Mouse (Mus musculus): ENCODE measurements around the gene Prl7a2. TPM values are rescaled to one million over a fixed set of nuclear protein-coding genes. Genes with fewer than 3 reads are reported as not detected.

The Prl7a2 gene
- total RNA-seq (2015; ENCODE audit: low replicate concordance): not detected in 2 replicates
- not detected in 2 replicates for total RNA-seq (2017; ENCODE audit: low replicate concordance)

GRCm38 (mm10) chr13:27667936-27668335 lies at the start of gene Prl7a2:
TSS of gene Prl7a2 (minus strand) at chr13:27668036.
- ATAC-seq (replicated peaks; ENCODE audit: low FRiP score, poor library complexity, severe bottlenecking): no peak

- no peak for ATAC-seq (replicated peaks; ENCODE audit: low FRiP score, poor library complexity, severe bottlenecking)
These were observed 48.8 kb upstream of the Prl7a2 start, which contains the start of gene Prl7d1 for GRCm38 (mm10) chr13:27716636-27717035. TSS of gene Prl7d1 (minus strand) at chr13:27716736.

DNA sequence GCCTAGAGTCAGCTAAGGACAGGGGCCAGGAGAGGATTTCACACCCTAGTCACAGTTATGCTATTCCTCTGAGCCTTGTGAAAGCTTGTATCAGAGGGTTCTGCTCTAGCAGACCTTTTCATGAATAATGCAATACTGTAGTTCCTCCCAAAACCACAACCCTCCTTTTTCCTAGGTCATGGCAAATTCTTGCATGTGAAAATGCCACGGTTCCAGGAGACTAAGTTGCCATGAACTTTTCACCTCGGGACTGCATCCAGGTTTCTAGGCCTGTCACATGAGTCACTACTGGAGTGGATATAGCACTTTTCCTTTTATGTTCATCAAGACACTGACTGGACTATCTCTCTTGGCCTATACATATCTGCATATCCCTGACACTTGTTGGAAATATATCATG lies 38.7 kb upstream of the Prl7a2 start:
- ATAC-seq (replicated peaks; ENCODE audit: low FRiP score, poor library complexity, severe bottlenecking): no peak

GRCm38 (mm10) chr13:27660747-27661146 lies 7.1 kb downstream of the Prl7a2 start:
- ATAC-seq (replicated peaks; ENCODE audit: low FRiP score, poor library complexity, severe bottlenecking): no peak

- no peak for ATAC-seq (replicated peaks; ENCODE audit: low FRiP score, poor library complexity, severe bottlenecking)
These were observed 25.4 kb downstream of the Prl7a2 start, which contains the start of gene Prl7a1 for GRCm38 (mm10) chr13:27642393-27642792. TSS of gene Prl7a1 (minus strand) at chr13:27642493.

DNA sequence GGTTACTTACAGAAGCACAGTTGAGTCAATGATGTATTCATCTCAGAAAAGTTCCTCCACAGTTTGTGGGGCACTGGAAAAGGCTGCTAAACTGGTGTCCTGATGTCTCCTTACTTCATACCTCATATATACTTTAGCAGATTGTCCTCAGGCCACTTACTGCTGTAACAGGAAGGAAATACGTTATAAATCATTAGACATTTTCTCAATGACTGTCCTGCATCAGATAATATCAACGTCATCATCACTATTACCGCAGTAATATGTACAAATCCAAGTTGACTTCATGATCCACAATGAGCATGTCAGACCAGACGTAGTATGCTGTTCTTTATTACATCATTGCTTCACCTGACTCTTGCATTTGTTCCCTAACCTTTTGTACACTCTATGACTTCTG lies 57.4 kb downstream of the Prl7a2 start, which contains the start of gene Prl7b1:
TSS of gene Prl7b1 (minus strand) at position 101 of the 400 bp plus-strand sequence.
- ATAC-seq (replicated peaks; ENCODE audit: low FRiP score, poor library complexity, severe bottlenecking): no peak

Other genes starting within 250 kb of the Prl7a2 start
- gene Prl8a6, start 229.3 kb downstream of the Prl7a2 start, total RNA-seq (2015; ENCODE audit: low replicate concordance): not detected in 2 replicates
- not detected in 2 replicates for gene Prl8a6, start 229.3 kb downstream of the Prl7a2 start, total RNA-seq (2017; ENCODE audit: low replicate concordance)
- not detected in 2 replicates for gene Prl8a8, start 154.8 kb downstream of the Prl7a2 start, total RNA-seq (2015; ENCODE audit: low replicate concordance)
- not detected in 2 replicates for gene Prl8a8, start 154.8 kb downstream of the Prl7a2 start, total RNA-seq (2017; ENCODE audit: low replicate concordance)
- not detected in 2 replicates for gene Prl8a9, start 103.4 kb downstream of the Prl7a2 start, total RNA-seq (2015; ENCODE audit: low replicate concordance)
- not detected in 2 replicates for gene Prl8a9, start 103.4 kb downstream of the Prl7a2 start, total RNA-seq (2017; ENCODE audit: low replicate concordance)
- not detected in 2 replicates for gene Prl8a1, start 85.9 kb downstream of the Prl7a2 start, total RNA-seq (2015; ENCODE audit: low replicate concordance)
- gene Prl8a1, start 85.9 kb downstream of the Prl7a2 start, total RNA-seq (2017; ENCODE audit: low replicate concordance): not detected in 2 replicates
- not detected in 2 replicates for gene Prl7b1, start 57.5 kb downstream of the Prl7a2 start, total RNA-seq (2015; ENCODE audit: low replicate concordance)
- gene Prl7b1, start 57.5 kb downstream of the Prl7a2 start, total RNA-seq (2017; ENCODE audit: low replicate concordance): not detected in 2 replicates
- gene Prl7a1, start 25.5 kb downstream of the Prl7a2 start, total RNA-seq (2015; ENCODE audit: low replicate concordance): not detected in 2 replicates
- not detected in 2 replicates for gene Prl7a1, start 25.5 kb downstream of the Prl7a2 start, total RNA-seq (2017; ENCODE audit: low replicate concordance)
- gene Prl7d1, start 48.7 kb upstream of the Prl7a2 start, total RNA-seq (2015; ENCODE audit: low replicate concordance): not detected in 2 replicates
- not detected in 2 replicates for gene Prl7d1, start 48.7 kb upstream of the Prl7a2 start, total RNA-seq (2017; ENCODE audit: low replicate concordance)
- gene Prl7c1, start 112.8 kb upstream of the Prl7a2 start, total RNA-seq (2015; ENCODE audit: low replicate concordance): not detected in 2 replicates
- not detected in 2 replicates for gene Prl7c1, start 112.8 kb upstream of the Prl7a2 start, total RNA-seq (2017; ENCODE audit: low replicate concordance)
- gene Prl2a1, start 133.6 kb upstream of the Prl7a2 start, total RNA-seq (2015; ENCODE audit: low replicate concordance): not detected in 2 replicates
- not detected in 2 replicates for gene Prl2a1, start 133.6 kb upstream of the Prl7a2 start, total RNA-seq (2017; ENCODE audit: low replicate concordance)
- not detected in 2 replicates for gene Prl2c1, start 181.3 kb upstream of the Prl7a2 start, total RNA-seq (2015; ENCODE audit: low replicate concordance)
- not detected in 2 replicates for gene Prl2c1, start 181.3 kb upstream of the Prl7a2 start, total RNA-seq (2017; ENCODE audit: low replicate concordance)